Mouse (Mus musculus) adrenal gland, adult (tissue): ENCODE measurements around the gene Poc1b.
"Not testable (repeated sequence)": the region's sequence is repeated elsewhere in the genome, so short reads cannot be mapped to it uniquely, and the experiment has no call there.

Experiments
- DNase-seq, 2 experiments: peaks; one replicate each; pipeline ENCODE4 v3.0.0; 2022 to 2023; ENCODE audit warnings: low spot score in 1 of 2; ENCODE audit not compliant: inconsistent age in 2 of 2

The Poc1b gene

DNA sequence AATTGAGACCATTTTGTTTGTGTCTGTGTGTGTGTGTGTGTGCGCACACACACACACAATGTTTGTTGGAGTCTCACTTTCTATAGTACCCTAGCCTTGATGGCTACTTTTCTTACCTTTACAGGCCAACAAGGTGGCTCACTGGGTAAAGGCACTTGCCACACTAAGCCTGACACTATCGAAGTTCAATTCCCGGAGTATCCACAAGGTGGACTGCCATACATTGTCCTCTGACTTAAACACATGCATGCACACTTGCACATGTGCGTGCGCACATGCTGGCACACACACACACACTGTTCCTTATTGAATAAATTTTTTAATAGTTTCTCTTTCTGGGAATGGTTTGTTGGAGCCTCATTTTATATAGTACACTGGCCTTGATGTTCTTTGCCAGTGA, 50.0 kb downstream of the Poc1b start:
- no peak for DNase-seq

- not testable (repeated sequence) for DNase-seq
Observed at GRCm38 (mm10) chr10:99157697-99158096, 50.9 kb downstream of the Poc1b start.

DNA sequence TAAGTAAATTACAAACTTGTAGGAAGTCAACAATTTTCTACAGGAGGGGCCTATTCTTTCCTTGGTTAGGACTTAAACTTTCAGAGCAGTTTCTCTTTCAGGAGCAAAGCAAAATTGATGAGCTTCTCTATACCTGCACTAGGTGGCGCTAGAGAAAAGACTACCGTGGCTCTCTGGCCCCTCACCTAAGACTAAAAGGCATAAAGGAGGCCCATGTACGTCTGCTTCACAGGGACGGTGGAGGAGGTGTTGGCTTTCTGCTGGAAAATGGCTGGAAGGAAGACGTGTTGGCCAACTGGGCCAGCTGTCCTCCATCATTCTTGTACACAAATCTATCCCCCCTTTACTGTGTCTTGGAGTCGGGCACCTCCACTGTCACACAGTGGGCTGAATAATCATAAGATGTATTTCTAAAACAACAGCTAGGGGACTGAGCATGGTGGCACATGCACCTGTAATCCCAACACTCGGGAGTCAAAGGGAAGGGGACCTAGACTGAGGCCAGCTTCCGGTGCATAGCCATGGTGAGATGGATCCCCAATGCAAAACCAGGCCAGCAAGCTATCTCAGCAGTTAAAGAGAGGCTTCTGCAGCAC, 55.2 kb downstream of the Poc1b start:
- DNase-seq: peak; percentile 36 to 81

DNA sequence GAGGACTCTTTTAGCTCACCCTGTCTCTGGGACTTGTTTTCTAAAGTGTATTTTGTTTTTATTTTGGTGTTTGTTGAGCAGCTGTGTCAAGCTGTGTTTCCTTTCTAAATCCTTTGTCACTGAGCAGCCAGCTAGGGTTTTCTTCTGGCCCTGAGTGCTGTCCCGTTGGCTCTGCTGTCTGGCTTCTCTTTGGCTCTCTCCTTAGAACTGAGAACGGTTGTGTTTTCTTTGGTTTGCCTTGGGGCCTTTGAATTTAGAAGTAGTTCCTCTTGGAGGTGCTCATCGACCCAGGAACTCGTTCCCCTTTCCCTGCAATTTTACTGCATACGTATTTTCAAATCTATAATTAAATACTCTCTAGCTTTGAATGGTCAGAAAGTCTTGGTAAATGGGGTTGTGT, 56.2 kb downstream of the Poc1b start:
- no peak for DNase-seq

GRCm38 (mm10) chr10:99164871-99165477, 58.1 kb downstream of the Poc1b start:
- peak in 1 of 2 experiments; percentile 74 for DNase-seq

DNA sequence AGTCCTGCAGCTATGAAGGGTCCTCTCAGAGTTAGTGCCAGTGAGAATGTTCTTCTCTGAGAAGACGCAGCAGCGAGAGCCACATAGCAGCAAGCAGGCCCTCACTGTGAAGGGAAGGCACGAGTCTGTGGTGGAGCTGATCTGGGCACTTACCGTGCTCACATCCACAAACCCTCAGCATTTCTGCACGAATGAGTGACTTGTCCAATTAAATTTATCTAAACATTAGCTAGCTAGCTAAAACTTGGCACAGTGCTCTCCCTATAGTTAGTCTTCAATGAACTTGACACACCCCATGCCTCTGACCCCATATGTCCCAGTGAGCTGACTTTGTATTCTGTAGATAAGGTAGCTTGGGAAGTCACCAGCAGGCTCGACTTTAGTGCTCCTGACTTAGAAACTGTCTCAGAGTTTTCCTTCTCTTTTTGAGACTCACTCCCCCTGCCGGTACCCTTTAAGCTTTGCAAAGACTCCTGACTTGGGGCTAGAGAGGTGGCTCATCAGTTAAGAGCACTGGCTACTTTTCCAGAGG, 59.0 kb downstream of the Poc1b start:
- DNase-seq: no peak

GRCm38 (mm10) chr10:99166392-99166791, 59.6 kb downstream of the Poc1b start:
- peak in 1 of 2 experiments; percentile 67 for DNase-seq

DNA sequence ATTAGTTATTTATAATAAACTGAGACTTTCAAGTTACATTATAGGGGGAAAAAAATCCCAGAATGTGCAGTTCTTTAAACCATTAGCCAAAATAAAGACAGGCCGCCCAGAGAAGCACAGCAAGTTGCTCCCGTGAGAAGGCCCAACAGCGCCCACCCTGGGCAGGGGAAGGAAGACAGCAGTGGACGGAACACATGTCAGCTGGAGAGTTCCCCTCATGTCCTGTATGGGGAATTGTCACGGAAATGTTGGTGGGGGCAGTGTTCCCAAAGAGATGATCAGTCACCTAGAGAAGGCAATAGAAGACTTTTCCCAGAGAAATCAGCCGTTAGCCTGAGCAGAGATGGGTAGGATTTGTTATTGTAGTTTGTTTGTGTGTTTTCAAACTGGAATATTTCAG, 61.6 kb downstream of the Poc1b start:
- DNase-seq: no peak

GRCm38 (mm10) chr10:99168840-99169764, 62.3 kb downstream of the Poc1b start:
- DNase-seq: peak in 1 of 2 experiments; percentile 71

DNA sequence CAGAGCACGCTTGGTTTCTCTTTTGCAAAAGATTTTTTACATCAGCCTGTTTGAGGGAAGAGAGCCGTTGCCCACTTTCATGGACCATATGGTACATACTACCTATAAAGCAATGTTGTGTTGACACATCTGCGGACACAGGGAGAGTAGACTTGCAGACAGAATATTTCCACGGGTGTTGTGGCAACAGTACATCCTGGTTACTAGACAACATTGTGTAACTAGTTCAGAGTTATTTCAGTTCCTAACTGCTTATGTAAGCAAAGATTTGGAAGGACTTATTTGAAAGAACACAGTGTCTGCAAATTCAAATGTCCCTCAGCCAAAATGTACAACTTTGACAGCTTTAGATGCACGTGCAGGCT, 62.9 kb downstream of the Poc1b start:
- peak in 1 of 2 experiments; percentile 65 for DNase-seq

- DNase-seq: peak; percentile 56 to 77
Observed at GRCm38 (mm10) chr10:99171961-99172497, 65.2 kb downstream of the Poc1b start.

GRCm38 (mm10) chr10:99172906-99173507, 66.2 kb downstream of the Poc1b start:
- no peak for DNase-seq

- no peak for DNase-seq
Observed at GRCm38 (mm10) chr10:99176911-99177310, 70.1 kb downstream of the Poc1b start.

GRCm38 (mm10) chr10:99178118-99178517, 71.3 kb downstream of the Poc1b start:
- DNase-seq: no peak

GRCm38 (mm10) chr10:99179122-99179521, 72.3 kb downstream of the Poc1b start:
- DNase-seq: no peak

DNA sequence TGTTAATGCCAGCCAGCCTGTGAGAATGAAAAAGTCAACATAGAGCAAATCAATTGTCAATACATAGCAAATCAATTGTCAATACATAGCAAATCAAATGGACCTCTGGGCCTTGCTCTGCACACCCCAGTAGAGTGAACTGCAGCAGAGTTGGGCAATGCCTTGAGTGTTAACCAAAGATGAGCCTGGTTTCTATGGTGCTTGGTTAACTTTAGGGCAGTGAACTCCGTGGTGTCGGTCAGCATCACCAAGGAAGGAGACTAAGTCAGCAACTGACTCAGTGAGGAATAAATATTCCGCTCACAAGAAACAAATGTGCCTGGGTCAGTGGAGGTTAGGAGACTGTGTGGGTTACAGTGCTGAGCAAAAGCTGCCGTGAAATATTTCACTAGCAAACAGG, 72.7 kb downstream of the Poc1b start:
- DNase-seq: no peak

GRCm38 (mm10) chr10:99181497-99181896, 74.7 kb downstream of the Poc1b start:
- DNase-seq: no peak

GRCm38 (mm10) chr10:99182107-99182506, 75.3 kb downstream of the Poc1b start:
- DNase-seq: no peak

- no peak for DNase-seq
Observed at GRCm38 (mm10) chr10:99188175-99188574, 81.3 kb downstream of the Poc1b start.

GRCm38 (mm10) chr10:99188656-99189603, 82.1 kb downstream of the Poc1b start:
- DNase-seq: no peak
